Mouse (Mus musculus): Measurements from ENCODE around the gene Cntnap2.

GRCm38 (mm10) chr6:46346946-46347345 lies 1287.8 kb downstream of the Cntnap2 start:
- TF ChIP-seq CTCF (conservative IDR thresholded peaks at IDR 0.05; ENCODE audit: low read length) (no peak), NANOG (IDR thresholded peaks at IDR 0.05; ENCODE audit: borderline replicate concordance, low read length) (no peak), POU5F1 (IDR thresholded peaks at IDR 0.05; ENCODE audit: borderline replicate concordance, low read length) (no peak)
